Mouse (Mus musculus) bone marrow, adult 2 months (tissue): Measurements from ENCODE around the gene Eif2a.

Experiments used
- CTCF ChIP-seq: fragments of 200-500 bp; IDR thresholded peaks from 2 replicates; pipeline ENCODE4 v1.5.1; 2011; ENCODE audit warnings: low read length, control low read depth; ENCODE audit not compliant: control insufficient read depth, insufficient read depth
- POLR2A ChIP-seq: fragments of 200-500 bp; IDR thresholded peaks from 2 replicates; pipeline ENCODE4 v1.6.1; 2011; ENCODE audit warnings: low read depth, mild to moderate bottlenecking, control low read depth, low read length, borderline replicate concordance; ENCODE audit not compliant: control insufficient read depth

DNA sequence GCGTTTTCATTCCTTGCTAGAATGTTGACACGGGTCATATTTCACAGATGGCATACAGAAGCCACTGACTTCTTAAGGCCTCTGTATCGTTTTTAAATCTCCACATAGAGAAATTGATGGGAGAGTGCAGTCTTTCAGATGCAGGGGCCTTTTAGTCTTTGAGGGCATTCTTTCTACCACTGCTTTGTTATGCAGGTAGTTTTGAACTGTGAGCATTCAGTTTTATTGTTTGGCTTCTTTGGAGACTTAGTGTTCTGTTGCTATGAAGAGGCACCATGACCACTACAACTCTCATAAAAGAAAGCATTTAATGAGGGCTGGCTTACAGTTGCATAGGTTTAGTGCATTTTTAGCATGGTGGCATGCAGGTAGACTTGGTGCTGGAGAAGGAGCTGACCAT lies 11.0 kb downstream of the Eif2a start:
- no peak for TF ChIP-seq POLR2A
- no peak for TF ChIP-seq CTCF
